Mouse (Mus musculus) T-cell, adult 66 days (primary cell): ENCODE measurements around the gene Pole. TPM values are rescaled to one million over a fixed set of nuclear protein-coding genes. Genes with fewer than 3 reads are reported as not detected.

Experiments
- total RNA-seq, 2 experiments: library from RNA; stranded (reverse); gene quantifications; 3 replicates in 1 of 2; 4 replicates in 1 of 2; pipeline ENCODE4 v1.2.4; 2023

Gene Pole
- 1 to 10 TPM; 7.3 to 10.0 TPM for total RNA-seq

DNA sequence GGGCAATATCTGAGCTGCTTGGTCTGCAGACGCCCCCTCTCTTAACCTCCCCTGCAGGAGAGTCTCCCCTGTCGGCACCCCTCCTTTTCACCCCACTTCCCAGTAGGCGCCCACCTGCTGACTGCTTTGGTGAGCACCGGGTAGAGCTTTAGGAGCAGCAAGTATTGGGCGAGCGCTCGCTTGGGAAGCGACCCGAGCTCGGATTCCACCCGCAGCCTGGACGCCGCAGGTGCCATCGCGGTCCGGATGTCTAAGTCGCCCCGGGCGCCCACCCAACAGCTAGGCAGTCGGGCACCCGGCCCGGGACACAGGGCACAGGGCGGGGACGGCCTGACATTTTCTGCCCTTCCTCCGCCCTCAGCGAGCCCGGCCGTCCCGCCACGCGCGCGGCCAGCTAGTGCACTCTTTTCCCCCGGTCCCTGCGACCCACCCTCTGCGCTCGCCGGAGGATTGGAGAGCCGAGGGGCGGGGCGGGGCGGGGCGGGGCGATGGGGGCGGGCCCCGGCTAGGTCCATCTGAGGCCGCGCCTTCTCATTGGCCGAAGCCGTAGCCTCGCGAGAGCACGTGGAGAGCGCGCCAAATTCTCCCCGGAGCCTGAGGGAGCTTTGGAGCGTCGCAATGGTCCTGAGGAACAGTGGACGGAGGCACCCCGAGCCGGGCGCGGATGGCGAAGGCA lies at the start of gene Pole, which contains the start of gene Pxmp2:
TSS of gene Pole (plus strand) at position 537 of the 676 bp plus-strand sequence.
TSS of gene Pxmp2 (minus strand) at position 417 of the 676 bp plus-strand sequence.

GRCm38 (mm10) chr5:110269141-110270101 lies 16.7 kb upstream of the Pole start, which contains the start of gene Pgam5:
Pgam5 (minus strand) TSS chr5:110269913.

DNA sequence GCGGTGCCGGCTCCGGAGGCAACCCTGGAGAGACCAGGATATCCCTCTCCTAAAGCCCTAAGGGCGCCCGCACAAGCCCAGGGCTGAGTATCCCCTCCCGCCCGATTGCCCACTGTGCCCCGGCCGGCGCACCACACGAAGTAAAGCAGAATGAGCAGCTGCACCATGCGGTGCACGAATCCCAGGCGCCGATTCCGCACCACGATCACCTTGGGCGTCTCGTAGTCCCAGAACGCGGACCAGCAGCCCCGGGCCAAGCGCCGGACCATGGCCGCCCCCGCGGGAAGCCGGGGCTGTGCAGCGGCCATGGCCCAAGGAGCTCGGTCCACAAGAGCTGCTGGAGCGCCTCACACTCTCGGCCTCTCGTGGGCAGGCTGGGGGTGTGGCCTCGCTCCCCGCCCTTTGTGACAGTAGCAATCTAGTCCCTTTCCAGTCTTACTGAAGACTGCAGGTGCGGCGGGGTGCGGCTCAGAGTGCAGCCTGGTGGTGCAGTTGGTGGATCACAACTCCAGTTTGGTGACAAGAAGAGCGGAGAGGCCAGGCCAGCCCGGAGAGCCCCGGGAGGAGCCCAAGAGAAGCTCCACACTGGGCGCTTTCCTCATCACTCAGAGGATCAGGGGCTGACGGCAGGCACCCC lies 56.7 kb downstream of the Pole start, which contains the start of gene P2rx2:
TSS of gene P2rx2 (minus strand) at position 565 of the 637 bp plus-strand sequence.

DNA sequence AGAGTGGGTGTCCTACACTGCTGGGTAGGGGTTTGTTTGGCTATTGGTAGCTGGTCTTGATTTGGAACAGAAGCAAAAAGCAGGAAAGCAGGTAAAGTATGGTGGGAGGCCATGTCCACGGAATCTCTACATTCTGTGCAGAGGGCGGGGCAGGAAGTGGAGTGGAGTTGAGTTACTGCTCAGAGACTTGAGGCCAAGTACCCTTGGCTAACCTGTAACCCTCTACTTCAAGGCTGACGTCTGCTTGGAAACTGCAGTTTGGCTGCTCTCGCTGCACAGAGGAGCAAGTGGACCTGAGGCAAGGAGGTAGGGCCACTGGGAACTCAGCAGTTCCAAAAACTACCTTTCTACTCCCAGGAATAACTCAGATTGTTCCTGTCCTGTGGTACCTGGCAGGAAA lies 58.4 kb downstream of the Pole start, which contains the start of gene Lrcol1:
TSS of gene Lrcol1 (plus strand) at position 207 of the 400 bp plus-strand sequence.

Other genes with a start within 250 kb of the Pole start
- 10 to 100 TPM; 13.2 to 13.8 TPM for gene Gm17655, start 213.8 kb upstream of the Pole start, total RNA-seq
- 1 to 10 TPM in 1 of 2 experiments, under 1 TPM in 1; 0.39 to 1.7 TPM for gene Gm35315, start 191.9 kb upstream of the Pole start, total RNA-seq
- gene Plcxd1, start 186.3 kb upstream of the Pole start, total RNA-seq, result 1 to 10 TPM in 1 of 2 experiments, under 1 TPM in 1; 0.67 to 1.0 TPM
- 100 to 1,000 TPM; 116 to 142 TPM for gene Gtpbp6, start 178.1 kb upstream of the Pole start, total RNA-seq
- 1 to 10 TPM; 7.4 to 9.2 TPM for gene Zfp605, start 176.2 kb upstream of the Pole start, total RNA-seq
- gene Chfr, start 150.5 kb upstream of the Pole start, total RNA-seq, result 100 to 1,000 TPM in 1 of 2 experiments, 10 to 100 TPM in 1; 91.0 to 103 TPM
- gene Golga3, start 109.6 kb upstream of the Pole start, total RNA-seq, result 10 to 100 TPM; 31.9 to 44.3 TPM
- gene Ankle2, start 55.3 kb upstream of the Pole start, total RNA-seq, result 10 to 100 TPM; 47.5 to 57.6 TPM
- 10 to 100 TPM; 32.4 to 43.9 TPM for gene Pgam5, start 16.4 kb upstream of the Pole start, total RNA-seq
- gene Pxmp2, start 120 bp upstream of the Pole start, total RNA-seq, result 1 to 10 TPM; 1.5 to 1.6 TPM
- gene P2rx2, start 56.9 kb downstream of the Pole start, total RNA-seq, result under 1 TPM in 1 of 2 experiments, not detected in 1; 0.65 TPM
- not detected for gene Lrcol1, start 58.4 kb downstream of the Pole start, total RNA-seq
- 100 to 1,000 TPM; 172 to 223 TPM for gene Fbrsl1, start 162.2 kb downstream of the Pole start, total RNA-seq